Mouse (Mus musculus): ENCODE measurements around the gene Tro.

Gene Tro

DNA sequence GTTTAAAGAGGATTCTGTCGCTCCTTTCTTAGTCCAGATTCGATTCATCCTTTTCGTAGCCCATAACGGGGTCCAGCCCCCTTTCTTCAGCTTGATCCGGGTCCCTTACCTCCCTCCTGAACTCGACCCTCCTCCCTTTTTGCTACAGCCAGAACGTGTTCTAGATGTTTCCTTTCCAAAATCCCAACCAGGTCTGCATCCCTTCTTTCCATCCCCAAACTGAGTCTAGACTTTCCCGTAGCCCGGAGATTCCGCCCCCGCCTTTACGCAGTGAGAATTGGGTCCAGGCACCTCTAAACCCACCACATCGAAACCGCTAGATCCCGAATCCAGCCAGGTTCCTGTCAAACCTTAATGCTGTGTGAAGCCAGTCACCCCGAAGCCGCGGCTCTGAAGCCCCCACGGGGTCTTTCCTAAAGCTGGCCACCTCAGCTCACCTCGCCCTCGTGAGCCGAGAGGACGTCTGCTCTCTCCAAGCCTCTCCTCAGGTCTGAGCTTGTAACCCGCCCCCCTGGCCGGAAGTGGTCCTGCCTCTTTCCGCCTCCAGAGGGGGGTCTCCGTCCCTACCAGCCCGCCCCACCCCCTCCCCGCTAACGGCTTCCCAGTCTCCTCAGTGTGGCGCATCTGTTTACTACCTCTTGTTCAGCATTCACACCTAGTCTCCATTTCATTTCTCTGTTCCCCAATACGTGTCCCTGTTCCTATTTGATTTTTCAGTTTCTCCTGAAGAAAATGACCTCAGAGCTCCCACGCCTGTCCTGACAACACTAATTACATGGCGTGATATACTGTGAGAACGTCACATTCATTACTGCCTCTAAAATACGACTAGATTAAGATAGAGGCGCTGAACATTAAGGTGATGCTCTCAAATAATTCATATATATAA, at the start of gene Tro:
Gene Tro, minus strand, starts transcription at position 676 of the 889 bp plus-strand sequence.
- DNase-seq: peak; percentile 23

DNA sequence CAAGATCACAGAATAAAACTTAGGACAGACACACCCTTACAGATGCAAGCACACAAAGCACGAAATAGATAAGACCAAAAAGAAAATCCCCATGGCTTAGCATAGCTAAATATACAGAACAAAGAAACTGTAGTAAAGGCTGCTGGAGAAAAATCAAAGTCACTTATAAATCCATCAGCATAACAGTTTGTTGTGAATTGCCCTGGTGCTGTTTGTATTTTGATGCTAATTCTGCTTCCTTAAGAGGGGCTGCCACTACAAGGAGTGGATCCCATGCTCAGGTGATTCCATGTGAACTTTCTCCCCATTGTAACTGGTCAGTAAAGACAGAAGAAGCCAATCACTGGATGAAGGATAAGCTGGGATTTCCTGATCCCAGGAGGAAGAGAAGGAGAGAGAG, 20.1 kb upstream of the Tro start:
- no peak for DNase-seq

DNA sequence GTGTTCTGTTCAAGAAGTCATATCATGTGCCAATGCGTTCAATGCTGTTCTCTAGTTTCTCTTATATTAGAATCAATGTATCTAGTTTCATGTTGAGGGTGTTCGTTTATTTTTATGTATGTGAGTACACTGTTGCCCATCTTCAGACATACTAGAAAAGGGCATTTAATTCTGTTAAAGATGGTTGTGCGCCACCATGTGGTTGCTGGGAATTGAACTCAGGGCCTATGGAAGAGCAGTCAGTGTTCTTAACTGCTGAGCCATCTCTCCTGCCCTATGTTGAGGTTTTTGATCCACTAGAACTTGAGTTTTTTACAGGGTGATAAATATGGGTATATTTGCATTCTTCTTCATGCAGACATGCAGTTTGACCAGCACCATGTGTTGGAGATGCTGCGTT, 5.4 kb upstream of the Tro start:
- peak; percentile 39 for DNase-seq

DNA sequence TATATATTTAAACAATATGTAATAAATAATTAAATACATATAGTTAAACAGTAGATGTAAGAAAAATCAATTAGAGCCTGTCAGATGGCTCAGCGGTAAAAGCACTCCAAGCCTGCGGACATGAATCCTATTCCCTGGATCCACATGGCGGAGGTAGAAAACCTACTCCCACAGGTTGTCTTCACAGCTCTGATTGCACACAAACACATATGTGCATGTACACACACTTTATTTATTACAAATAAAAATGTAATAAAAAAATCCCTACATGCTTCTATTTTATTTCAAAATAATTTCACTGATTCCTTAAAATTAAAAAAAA, 375 bp upstream of the Tro start:
- no peak for DNase-seq

DNA sequence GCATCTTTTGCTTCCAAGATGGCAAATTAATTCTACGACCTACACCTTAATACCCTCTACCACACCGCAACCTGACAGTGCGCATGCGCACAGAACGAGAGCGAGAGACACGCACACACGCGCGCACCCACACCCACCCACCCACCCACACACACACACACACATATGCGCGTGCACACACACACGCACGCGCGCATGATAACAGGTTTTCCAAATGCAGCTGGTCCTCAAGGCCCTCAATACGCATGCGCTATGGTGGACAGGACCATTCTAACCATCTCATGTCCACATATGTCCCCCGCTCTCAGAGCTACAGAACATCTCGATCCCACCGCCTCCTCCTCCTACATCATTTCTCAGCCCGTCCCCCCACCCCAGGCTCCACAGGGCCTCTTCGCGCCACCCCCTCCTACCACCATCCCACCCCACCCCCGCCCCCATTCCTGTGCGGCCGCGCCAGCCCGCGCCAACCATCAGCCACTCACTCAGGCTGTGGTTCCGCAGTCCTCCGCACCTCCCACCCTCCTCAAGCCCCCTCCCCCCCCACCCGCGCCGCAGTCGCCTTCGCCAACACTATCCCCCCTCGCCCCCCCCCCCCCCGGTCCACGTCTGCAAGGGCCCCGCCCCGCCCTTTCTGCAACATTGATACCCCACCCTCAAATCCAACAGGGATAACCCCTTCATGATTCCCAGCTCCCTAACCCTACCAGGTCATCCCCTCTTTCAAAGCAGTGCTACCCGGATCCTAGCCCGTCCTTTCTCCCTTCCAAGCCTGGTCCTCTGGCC, 1.1 kb downstream of the Tro start:
- DNase-seq: no peak

DNA sequence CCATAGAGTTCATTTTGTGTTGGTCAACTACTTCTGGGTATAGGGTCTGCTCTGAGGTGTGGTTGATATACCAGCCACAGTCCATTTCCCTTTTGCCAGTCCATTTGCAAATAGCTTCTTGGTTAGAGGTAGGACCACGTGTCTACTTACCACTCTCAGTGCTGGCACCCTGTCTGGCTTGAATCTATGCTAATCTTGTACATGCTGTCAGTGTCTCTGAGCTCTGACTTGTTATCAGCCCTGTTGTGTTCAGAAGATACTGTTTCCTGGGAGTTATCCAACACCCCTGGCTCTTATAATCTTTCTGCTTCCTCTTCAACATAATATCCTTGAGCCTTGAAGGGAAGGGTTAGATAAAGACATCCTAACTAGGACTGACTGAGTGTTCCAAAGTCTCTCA, 21.0 kb downstream of the Tro start:
- no peak for DNase-seq

DNA sequence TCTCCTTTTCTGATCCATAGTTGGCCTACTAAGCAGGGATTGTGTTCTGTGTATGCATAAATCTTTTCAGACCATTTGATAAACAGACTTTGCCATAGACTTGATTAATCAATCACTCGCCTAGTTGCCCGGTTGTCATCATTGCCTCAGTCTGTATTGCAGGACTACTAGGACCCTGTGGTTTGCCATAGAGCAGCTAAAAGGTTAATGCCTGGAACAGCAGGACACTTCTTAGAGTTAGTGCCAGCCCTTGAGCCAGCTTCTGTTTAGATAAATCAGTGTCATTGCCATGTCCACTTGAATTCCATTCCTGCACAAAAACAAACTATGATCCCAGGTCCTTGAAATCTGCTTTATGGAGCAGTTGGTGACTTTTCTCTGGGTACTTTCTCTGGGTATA, 58.5 kb downstream of the Tro start:
- no peak for DNase-seq
